Mouse (Mus musculus): ENCODE data around the gene Rab3il1. TPM values are rescaled to one million over a fixed set of nuclear protein-coding genes. Genes with fewer than 3 reads are reported as not detected.

Rab3il1 gene
- polyA plus RNA-seq, 1 experiment from 2014 or later: 30.6 TPM

GRCm38 (mm10) chr19:9985900-9986421 lies 15.5 kb upstream of the Rab3il1 start:
- Histone ChIP-seq H3K27ac (no peak overlapping the region), H3K4me1 (replicated peaks; ENCODE audit: insufficient read depth, low read length) (no peaks in the 10 kb centered on the region; the same call in 1 of the 2 replicates), H3K4me2 (ENCODE audit: low read length) (no peak overlapping the region), H3K4me3 (replicated peaks; ENCODE audit: low read depth, low read length) (no peak overlapping the region), H3K27me3 (ENCODE audit: insufficient read depth, low read length) (no peaks in the 10 kb centered on the region), H3K36me3 (ENCODE audit: insufficient read depth, low read length) (peaks cover 12% of the 10 kb centered on the region), H3K9me3 (replicated peaks; ENCODE audit: low read length) (no peaks in the 10 kb centered on the region), H3K9ac (ENCODE audit: low read depth, low read length) (no peak overlapping the region)
- DNase-seq (ENCODE audit: low spot score): no peak
- no peak for ATAC-seq (replicated peaks; ENCODE audit: low FRiP score, low read depth)
- no peak for TF ChIP-seq CTCF (IDR thresholded peaks at IDR 0.05; ENCODE audit: low read depth)
- 83% methylated on average over 2 of the region's 2 CpGs for WGBS

DNA sequence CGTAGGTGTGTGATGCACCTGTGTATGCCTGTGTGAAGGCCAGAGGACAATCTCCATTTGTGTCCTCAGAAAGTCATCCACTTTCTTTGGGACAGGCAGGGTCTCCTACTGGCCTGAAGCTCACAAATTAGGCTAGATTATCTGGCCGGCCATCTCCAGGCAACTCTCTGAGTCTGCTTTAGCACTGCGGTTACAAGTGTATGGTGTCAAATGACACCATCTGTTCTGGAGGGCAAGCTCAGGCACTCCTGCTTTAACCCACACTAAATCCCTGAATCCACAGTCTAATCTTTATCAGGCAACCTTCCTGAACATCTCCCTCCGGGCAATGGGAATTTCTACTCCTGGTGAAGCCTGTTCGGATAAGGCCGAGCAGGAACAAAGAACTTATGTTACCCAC lies 14.3 kb upstream of the Rab3il1 start:
- H3K4me2 ChIP-seq (ENCODE audit: low read length): no peak overlapping the region

GRCm38 (mm10) chr19:9987593-9987992 lies 13.9 kb upstream of the Rab3il1 start:
- no peaks in the 10 kb centered on the region for H3K9me3 ChIP-seq (replicated peaks; ENCODE audit: low read length)
- no peak for DNase-seq (ENCODE audit: low spot score)
- TF ChIP-seq CTCF (IDR thresholded peaks at IDR 0.05; ENCODE audit: low read depth): no peak
- no peak for ATAC-seq (replicated peaks; ENCODE audit: low FRiP score, low read depth)
- no peak overlapping the region for H3K4me3 ChIP-seq (replicated peaks; ENCODE audit: low read depth, low read length)
- H3K27me3 ChIP-seq (ENCODE audit: insufficient read depth, low read length): no peaks in the 10 kb centered on the region
- H3K4me1 ChIP-seq (replicated peaks; ENCODE audit: insufficient read depth, low read length): no peaks in the 10 kb centered on the region; the same call in 1 of the 2 replicates
- H3K4me2 ChIP-seq (ENCODE audit: low read length): no peak overlapping the region
- H3K9ac ChIP-seq (ENCODE audit: low read depth, low read length): no peak overlapping the region
- peaks cover 12% of the 10 kb centered on the region for H3K36me3 ChIP-seq (ENCODE audit: insufficient read depth, low read length)
- H3K27ac ChIP-seq: no peak overlapping the region

More for the DNA sequence above, 14.3 kb upstream of the Rab3il1 start:
- Histone ChIP-seq H3K9me3 (replicated peaks; ENCODE audit: low read length) (no peaks in the 10 kb centered on the region), H3K36me3 (ENCODE audit: insufficient read depth, low read length) (peaks cover 12% of the 10 kb centered on the region), H3K27me3 (ENCODE audit: insufficient read depth, low read length) (no peaks in the 10 kb centered on the region), H3K4me1 (replicated peaks; ENCODE audit: insufficient read depth, low read length) (no peaks in the 10 kb centered on the region; the same call in 1 of the 2 replicates), H3K9ac (ENCODE audit: low read depth, low read length) (no peak overlapping the region), H3K27ac (no peak overlapping the region), H3K4me3 (replicated peaks; ENCODE audit: low read depth, low read length) (no peak overlapping the region)
- WGBS: 43% methylated on average over 6 of the region's 6 CpGs
- ATAC-seq (replicated peaks; ENCODE audit: low FRiP score, low read depth) (no peak), DNase-seq (ENCODE audit: low spot score) (no peak)
- TF ChIP-seq CTCF (IDR thresholded peaks at IDR 0.05; ENCODE audit: low read depth): no peak

- peak; percentile 73 for TF ChIP-seq CTCF (IDR thresholded peaks at IDR 0.05; ENCODE audit: low read depth)
- Histone ChIP-seq H3K9me3 (replicated peaks; ENCODE audit: low read length) (no peaks in the 10 kb centered on the region), H3K9ac (ENCODE audit: low read depth, low read length) (no peak overlapping the region), H3K27ac (no peak overlapping the region), H3K4me3 (replicated peaks; ENCODE audit: low read depth, low read length) (no peak overlapping the region), H3K36me3 (ENCODE audit: insufficient read depth, low read length) (peaks cover 9% of the 10 kb centered on the region), H3K27me3 (ENCODE audit: insufficient read depth, low read length) (no peaks in the 10 kb centered on the region), H3K4me1 (replicated peaks; ENCODE audit: insufficient read depth, low read length) (no peaks in the 10 kb centered on the region), H3K4me2 (ENCODE audit: low read length) (no peak overlapping the region)
- 65% methylated on average over 17 of the region's 17 CpGs for WGBS
- peak; percentile 47 for DNase-seq (ENCODE audit: low spot score)
- no peak for ATAC-seq (replicated peaks; ENCODE audit: low FRiP score, low read depth)
Observed at GRCm38 (mm10) chr19:9989171-9989883, 12.1 kb upstream of the Rab3il1 start.

DNA sequence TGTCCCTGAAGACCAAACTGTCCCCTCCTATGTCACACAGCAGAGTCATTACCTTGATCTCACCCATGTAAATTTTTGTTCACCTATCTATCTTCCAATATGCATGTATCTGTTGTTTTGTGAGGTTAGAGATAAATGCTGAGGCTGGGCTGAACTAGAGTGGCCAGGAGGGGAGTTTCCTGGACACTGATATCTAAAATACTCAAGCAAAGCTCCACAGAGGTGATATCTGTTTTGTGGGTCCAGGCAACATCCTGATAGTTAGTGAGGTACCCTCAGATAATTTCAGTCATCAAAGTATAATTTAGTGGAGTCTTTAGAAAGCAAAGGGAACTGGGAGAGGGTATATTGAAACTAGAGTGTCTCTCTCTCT lies 11.6 kb upstream of the Rab3il1 start:
- Histone ChIP-seq H3K27ac (no peak overlapping the region), H3K4me1 (replicated peaks; ENCODE audit: insufficient read depth, low read length) (no peaks in the 10 kb centered on the region), H3K27me3 (ENCODE audit: insufficient read depth, low read length) (no peaks in the 10 kb centered on the region), H3K36me3 (ENCODE audit: insufficient read depth, low read length) (peaks cover 5% of the 10 kb centered on the region), H3K4me2 (ENCODE audit: low read length) (no peak overlapping the region), H3K9ac (ENCODE audit: low read depth, low read length) (no peak overlapping the region), H3K9me3 (replicated peaks; ENCODE audit: low read length) (no peaks in the 10 kb centered on the region), H3K4me3 (replicated peaks; ENCODE audit: low read depth, low read length) (no peak overlapping the region)
- ATAC-seq (replicated peaks; ENCODE audit: low FRiP score, low read depth) (no peak), DNase-seq (ENCODE audit: low spot score) (no peak)
- no peak for TF ChIP-seq CTCF (IDR thresholded peaks at IDR 0.05; ENCODE audit: low read depth)

DNA sequence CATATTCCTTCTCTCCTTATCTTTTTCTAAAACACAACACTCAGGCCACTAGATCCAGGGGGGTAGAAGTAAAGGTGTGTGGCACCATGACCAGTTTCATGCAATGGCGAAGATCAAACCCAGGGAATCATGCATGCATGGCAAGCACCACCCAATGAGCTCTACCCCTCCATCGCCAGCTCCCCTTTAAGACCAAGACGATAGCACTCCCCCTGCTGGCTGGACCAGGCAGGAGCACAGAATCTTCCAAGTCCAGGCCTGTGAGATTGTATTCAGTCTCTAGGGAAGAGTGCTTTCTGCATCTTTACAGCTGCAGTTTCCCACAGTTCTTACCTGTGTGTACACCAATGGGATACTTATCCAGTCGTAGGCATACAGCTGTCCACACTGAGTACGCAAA lies 10.2 kb upstream of the Rab3il1 start:
- peak; percentile 87 for TF ChIP-seq CTCF (IDR thresholded peaks at IDR 0.05; ENCODE audit: low read depth)
- DNase-seq (ENCODE audit: low spot score) (peak; percentile 85), ATAC-seq (replicated peaks; ENCODE audit: low FRiP score, low read depth) (peak; percentile 23; the same call in 1 of the 2 replicates)
- H3K4me3 ChIP-seq (replicated peaks; ENCODE audit: low read depth, low read length): no peak overlapping the region
- no peaks in the 10 kb centered on the region for H3K4me1 ChIP-seq (replicated peaks; ENCODE audit: insufficient read depth, low read length)
- H3K27ac ChIP-seq: no peak overlapping the region
- WGBS: 24% methylated on average over 5 of the region's 5 CpGs
- no peak overlapping the region for H3K9ac ChIP-seq (ENCODE audit: low read depth, low read length)
- no peak overlapping the region for H3K4me2 ChIP-seq (ENCODE audit: low read length)
- H3K36me3 ChIP-seq (ENCODE audit: insufficient read depth, low read length): no peaks in the 10 kb centered on the region
- H3K27me3 ChIP-seq (ENCODE audit: insufficient read depth, low read length): no peaks in the 10 kb centered on the region
- H3K9me3 ChIP-seq (replicated peaks; ENCODE audit: low read length): no peaks in the 10 kb centered on the region

Data from kidney, postnatal 0 days (tissue).